Mouse (Mus musculus): ENCODE measurements around the gene Cdk6. TPM values are rescaled to one million over a fixed set of nuclear protein-coding genes. Genes with fewer than 3 reads are reported as not detected.
"Not testable (repeated sequence)": the region's sequence is repeated elsewhere in the genome, so short reads cannot be mapped to it uniquely, and the experiment has no call there.

Gene Cdk6
- total RNA-seq, 2 experiments from 2014 or later: 15.6 to 16.4 TPM

- DNase-seq; intact Hi-C loops (cut with DNase I): not testable (repeated sequence)
Observed at GRCm38 (mm10) chr5:3418183-3418582, 76.9 kb downstream of the Cdk6 start.

- DNase-seq: no peak
- intact Hi-C loops (cut with DNase I): no loop called here
Observed at GRCm38 (mm10) chr5:3420094-3420831, 79.0 kb downstream of the Cdk6 start.

GRCm38 (mm10) chr5:3420832-3421228 is 79.5 kb downstream of the Cdk6 start:
- intact Hi-C loops (cut with DNase I): no loop called here
- no peak for DNase-seq

- intact Hi-C loops (cut with DNase I); DNase-seq: not testable (repeated sequence)
Observed at GRCm38 (mm10) chr5:3433131-3433700, 91.9 kb downstream of the Cdk6 start.

- intact Hi-C loops (cut with DNase I); DNase-seq: not testable (repeated sequence)
Observed at GRCm38 (mm10) chr5:3434105-3434504, 92.8 kb downstream of the Cdk6 start.

GRCm38 (mm10) chr5:3438453-3439003 is 97.2 kb downstream of the Cdk6 start:
- intact Hi-C loops (cut with DNase I); DNase-seq: not testable (repeated sequence)

GRCm38 (mm10) chr5:3439386-3439785 is 98.1 kb downstream of the Cdk6 start:
- intact Hi-C loops (cut with DNase I): not testable (repeated sequence)

GRCm38 (mm10) chr5:3442524-3442923 is 101.2 kb downstream of the Cdk6 start:
- intact Hi-C loops (cut with DNase I); DNase-seq: not testable (repeated sequence)

More at GRCm38 (mm10) chr5:3439386-3439785, 98.1 kb downstream of the Cdk6 start:
- DNase-seq: not testable (repeated sequence)

- DNase-seq; intact Hi-C loops (cut with DNase I): not testable (repeated sequence)
Observed at GRCm38 (mm10) chr5:3451233-3451632, 109.9 kb downstream of the Cdk6 start.

- intact Hi-C loops (cut with DNase I); DNase-seq: not testable (repeated sequence)
Observed at GRCm38 (mm10) chr5:3453946-3454345, 112.7 kb downstream of the Cdk6 start.

GRCm38 (mm10) chr5:3460907-3461306 is 119.6 kb downstream of the Cdk6 start:
- intact Hi-C loops (cut with DNase I): no loop called here
- no peak for DNase-seq

GRCm38 (mm10) chr5:3461401-3461800 is 120.1 kb downstream of the Cdk6 start:
- intact Hi-C loops (cut with DNase I): no loop called here
- DNase-seq: no peak

GRCm38 (mm10) chr5:3462897-3463757 is 121.8 kb downstream of the Cdk6 start:
- intact Hi-C loops (cut with DNase I): no loop called here
- DNase-seq: no peak

- intact Hi-C loops (cut with DNase I): no loop called here
Observed at GRCm38 (mm10) chr5:3463758-3464157, 122.5 kb downstream of the Cdk6 start.

GRCm38 (mm10) chr5:3466069-3466877 is 125.0 kb downstream of the Cdk6 start:
- no peak for DNase-seq
- intact Hi-C loops (cut with DNase I): no loop called here

More at GRCm38 (mm10) chr5:3463758-3464157, 122.5 kb downstream of the Cdk6 start:
- no peak for DNase-seq

- DNase-seq: no peak
- intact Hi-C loops (cut with DNase I): no loop called here
Observed at GRCm38 (mm10) chr5:3470866-3471265, 129.6 kb downstream of the Cdk6 start.

GRCm38 (mm10) chr5:3472311-3473156 is 131.2 kb downstream of the Cdk6 start:
- DNase-seq: no peak

GRCm38 (mm10) chr5:3477711-3478110 is 136.4 kb downstream of the Cdk6 start:
- DNase-seq: no peak
- intact Hi-C loops (cut with DNase I): no loop called here

More at GRCm38 (mm10) chr5:3472311-3473156, 131.2 kb downstream of the Cdk6 start:
- intact Hi-C loops (cut with DNase I): no loop called here

GRCm38 (mm10) chr5:3478216-3478615 is 136.9 kb downstream of the Cdk6 start:
- intact Hi-C loops (cut with DNase I): no loop called here
- DNase-seq: peak; percentile 37
